Mouse (Mus musculus): ENCODE data around the gene Caskin1. TPM values are rescaled to one million over a fixed set of nuclear protein-coding genes. Genes with fewer than 3 reads are reported as not detected.

Caskin1 gene
- total RNA-seq, 2 experiments from 2014 or later: 0.14 to 0.39 TPM

DNA sequence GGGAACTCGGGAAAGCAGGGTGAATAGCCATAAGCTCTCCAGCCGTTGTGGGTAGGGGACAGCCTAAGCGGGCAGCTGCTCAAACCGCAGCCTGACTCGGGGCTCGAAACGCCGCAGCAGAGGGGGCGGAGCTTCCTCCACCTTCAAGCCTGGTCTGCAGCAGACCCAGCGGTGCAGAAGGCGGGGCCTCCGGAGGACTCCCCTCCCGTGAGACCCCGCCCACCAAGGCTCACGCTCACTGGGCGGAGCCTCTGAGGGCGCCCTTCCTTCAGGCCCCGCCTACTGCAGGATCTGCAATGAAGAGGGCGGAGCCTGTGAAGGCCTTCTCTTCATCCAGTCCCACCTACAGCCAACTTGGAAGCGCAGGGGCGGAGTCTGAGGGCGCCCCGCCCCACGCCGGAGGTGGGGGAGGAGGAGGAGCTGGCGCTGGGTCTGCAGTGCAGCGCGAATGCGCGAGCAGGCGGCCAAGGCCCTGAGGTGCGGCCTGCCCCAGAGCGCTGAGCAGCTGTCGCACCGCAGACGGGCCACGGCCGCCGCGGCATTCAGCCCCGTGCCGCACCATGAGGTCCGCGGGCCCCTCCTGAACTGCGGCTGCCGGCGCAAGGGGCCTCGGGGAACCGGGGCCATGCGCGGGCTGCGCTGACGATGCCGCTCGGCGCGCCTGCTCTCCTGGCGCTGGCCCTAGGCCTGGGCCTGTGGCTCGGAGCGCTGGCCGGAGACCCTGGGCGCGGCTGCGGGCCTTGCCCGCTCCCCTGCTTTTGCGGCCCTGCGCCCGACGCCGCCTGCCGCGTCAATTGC is 61.4 kb downstream of the Caskin1 start, which contains the start of gene Pkd1:
Gene Pkd1 (plus strand): TSS at position 217 of the 798 bp plus-strand sequence.
- intact Hi-C loops (cut with DNase I): no loop called here
- peak; percentile 100 for DNase-seq (ENCODE audit: low spot score)

DNA sequence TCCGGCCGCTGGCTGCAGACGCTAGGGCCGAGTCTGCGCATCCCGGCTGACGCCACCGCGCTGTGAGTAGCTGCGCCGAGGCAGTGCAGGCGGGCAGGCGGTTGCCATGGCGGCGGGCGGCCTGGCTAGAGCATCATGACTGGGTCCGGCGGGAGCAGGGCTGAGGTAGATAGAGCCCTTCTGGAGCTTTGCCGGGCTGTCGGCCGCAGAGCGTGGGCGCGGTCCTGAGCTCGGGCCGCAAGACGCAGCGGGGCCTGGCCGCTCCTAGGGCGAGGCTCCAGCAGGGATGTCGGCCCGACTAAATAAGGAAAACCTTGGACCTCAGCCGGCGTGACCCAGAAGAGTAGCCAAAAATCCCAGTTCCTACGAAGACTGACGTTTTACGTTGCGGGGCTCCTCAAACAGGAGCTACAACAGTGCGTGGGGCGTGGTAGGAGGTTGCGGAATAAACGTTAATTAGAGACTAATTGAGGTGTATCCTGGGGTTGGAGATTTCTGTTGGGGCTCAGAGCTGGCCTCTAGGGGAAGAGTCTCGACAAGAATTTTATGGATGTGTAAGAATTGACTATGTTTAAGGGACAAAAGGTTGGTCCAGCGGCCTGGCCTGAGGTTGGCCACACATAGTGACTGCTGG is 62.1 kb downstream of the Caskin1 start:
- intact Hi-C loops (cut with DNase I): no loop called here
- peak; percentile 82 for DNase-seq (ENCODE audit: low spot score)

GRCm38 (mm10) chr17:24551050-24551444 is 62.6 kb downstream of the Caskin1 start:
- intact Hi-C loops (cut with DNase I): no loop called here
- no peak for DNase-seq (ENCODE audit: low spot score)

- peak; percentile 84 for DNase-seq (ENCODE audit: low spot score)
- intact Hi-C loops (cut with DNase I): no loop called here
These were observed 68.7 kb downstream of the Caskin1 start for GRCm38 (mm10) chr17:24557091-24557490.

Other genes starting within 250 kb of the Caskin1 start
- gene Ccnf, start 237.1 kb upstream of the Caskin1 start, total RNA-seq (2021): 1 to 10 TPM; 1.1 to 1.2 TPM
- gene Abca17, start 137.5 kb upstream of the Caskin1 start, total RNA-seq (2021): not detected
- 10 to 100 TPM; 12.8 to 13.1 TPM for gene Abca3, start 136.7 kb upstream of the Caskin1 start, total RNA-seq (2021)
- gene Rnps1, start 74.0 kb upstream of the Caskin1 start, total RNA-seq (2021): 10 to 100 TPM; 60.3 to 60.5 TPM
- gene Eci1, start 62.0 kb upstream of the Caskin1 start, total RNA-seq (2021): 100 to 1,000 TPM; 409 to 483 TPM
- 1 to 10 TPM in 1 of 2 experiments, under 1 TPM in 1; 0.78 to 1.2 TPM for gene Dnase1l2, start 45.5 kb upstream of the Caskin1 start, total RNA-seq (2021)
- gene E4f1, start 18.3 kb upstream of the Caskin1 start, total RNA-seq (2021): 10 to 100 TPM; 11.1 to 11.4 TPM
- 10 to 100 TPM; 42.3 to 43.3 TPM for gene Pgp, start 18.2 kb upstream of the Caskin1 start, total RNA-seq (2021)
- gene Bricd5, start 14.7 kb upstream of the Caskin1 start, total RNA-seq (2021): not detected
- 10 to 100 TPM in 1 of 2 experiments, 1 to 10 TPM in 1; 9.4 to 11.3 TPM for gene Mlst8, start 9.5 kb upstream of the Caskin1 start, total RNA-seq (2021)
- 10 to 100 TPM; 43.6 to 54.1 TPM for gene Traf7, start 39.3 kb downstream of the Caskin1 start, total RNA-seq (2021)
- not detected for gene Rab26, start 45.6 kb downstream of the Caskin1 start, total RNA-seq (2021)
- 10 to 100 TPM; 41.2 to 50.6 TPM for gene Pkd1, start 61.2 kb downstream of the Caskin1 start, total RNA-seq (2021)
- 100 to 1,000 TPM in 1 of 2 experiments, 10 to 100 TPM in 1; 93.9 to 101 TPM for gene Tsc2, start 144.0 kb downstream of the Caskin1 start, total RNA-seq (2021)
- 1 to 10 TPM; 2.8 to 3.4 TPM for gene Nthl1, start 144.1 kb downstream of the Caskin1 start, total RNA-seq (2021)
- gene Slc9a3r2, start 161.7 kb downstream of the Caskin1 start, total RNA-seq (2021): 100 to 1,000 TPM in 1 of 2 experiments, 10 to 100 TPM in 1; 96.0 to 135 TPM
- gene Npw, start 169.9 kb downstream of the Caskin1 start, total RNA-seq (2021): not detected
- gene Zfp598, start 181.1 kb downstream of the Caskin1 start, total RNA-seq (2021): 10 to 100 TPM; 17.5 to 17.9 TPM
- not detected for gene Syngr3, start 201.4 kb downstream of the Caskin1 start, total RNA-seq (2021)
- gene Gfer, start 207.6 kb downstream of the Caskin1 start, total RNA-seq (2021): 10 to 100 TPM; 21.9 to 22.1 TPM
- gene Noxo1, start 207.6 kb downstream of the Caskin1 start, total RNA-seq (2021): under 1 TPM; 0.50 to 0.55 TPM
- 10 to 100 TPM; 16.0 to 16.9 TPM for gene Tbl3, start 219.1 kb downstream of the Caskin1 start, total RNA-seq (2021)
- gene Rnf151, start 229.5 kb downstream of the Caskin1 start, total RNA-seq (2021): not detected
- gene Rps2, start 229.5 kb downstream of the Caskin1 start, total RNA-seq (2021): 100 to 1,000 TPM; 745 to 758 TPM
- 1,000 to 10,000 TPM; 1,080 to 1,118 TPM for gene Ndufb10, start 235.9 kb downstream of the Caskin1 start, total RNA-seq (2021)
- 100 to 1,000 TPM; 375 to 390 TPM for gene Rpl3l, start 239.2 kb downstream of the Caskin1 start, total RNA-seq (2021)
- 100 to 1,000 TPM; 191 to 194 TPM for gene Msrb1, start 248.0 kb downstream of the Caskin1 start, total RNA-seq (2021)